Mouse (Mus musculus): Measurements from ENCODE around the gene Opcml. TPM values are rescaled to one million over a fixed set of nuclear protein-coding genes. Genes with fewer than 3 reads are reported as not detected.

The Opcml gene
- total and polyA plus RNA-seq, 2 experiments from 2014 or later = 71.2 to 128 TPM

GRCm38 (mm10) chr9:28402770-28403650, 612.4 kb downstream of the Opcml start:
- H3K4me3 ChIP-seq (ENCODE audit: low read depth, low read length) = peak overlapping the region; percentile 58
- 2% methylated on average over 53 of the region's 56 CpGs for WGBS
- ATAC-seq (ENCODE audit: low FRiP score) (peak; percentile 82), DNase-seq (ENCODE audit: low spot score) (peak; percentile 52)
- peak overlapping the region; percentile 47; the same call in 1 of the 2 replicates for H3K27ac ChIP-seq (ENCODE audit: low read depth, low read length)
- H3K9ac ChIP-seq (replicated peaks; ENCODE audit: low read length, poor library complexity, severe bottlenecking) = peak overlapping the region; percentile 61
- H3K4me1 ChIP-seq (ENCODE audit: insufficient read depth, low read length) = peaks cover 12% of the 10 kb centered on the region; the same call in 1 of the 2 replicates
- peak overlapping the region; percentile 97 for H3K4me2 ChIP-seq (ENCODE audit: low read depth, low read length, poor library complexity, severe bottlenecking)
- no peaks in the 10 kb centered on the region for H3K27me3 ChIP-seq (ENCODE audit: insufficient read depth, low read length)
- TF ChIP-seq CTCF (IDR thresholded peaks at IDR 0.05) = no peak
- no peaks in the 10 kb centered on the region for H3K36me3 ChIP-seq (ENCODE audit: insufficient read depth, low read length)
- H3K9me3 ChIP-seq (ENCODE audit: low read length) = no peaks in the 10 kb centered on the region

- DNase-seq (ENCODE audit: low spot score) (peak; percentile 78), ATAC-seq (ENCODE audit: low FRiP score) (peak; percentile 60; the same call in 1 of the 2 replicates)
- Histone ChIP-seq H3K36me3 (ENCODE audit: insufficient read depth, low read length) (no peaks in the 10 kb centered on the region), H3K27me3 (ENCODE audit: insufficient read depth, low read length) (no peaks in the 10 kb centered on the region), H3K4me3 (ENCODE audit: low read depth, low read length) (peak overlapping the region; percentile 58), H3K9me3 (ENCODE audit: low read length) (no peaks in the 10 kb centered on the region), H3K27ac (ENCODE audit: low read depth, low read length) (peak overlapping the region; percentile 62), H3K9ac (replicated peaks; ENCODE audit: low read length, poor library complexity, severe bottlenecking) (peak overlapping the region; percentile 50), H3K4me2 (ENCODE audit: low read depth, low read length, poor library complexity, severe bottlenecking) (peak overlapping the region; percentile 97), H3K4me1 (ENCODE audit: insufficient read depth, low read length) (peaks cover 12% of the 10 kb centered on the region; the same call in 1 of the 2 replicates)
- WGBS = 3% methylated on average over 30 of the region's 30 CpGs
- peak; percentile 79 for TF ChIP-seq CTCF (IDR thresholded peaks at IDR 0.05)
These were observed 613.4 kb downstream of the Opcml start for GRCm38 (mm10) chr9:28403831-28404562.

- H3K27me3 ChIP-seq (ENCODE audit: insufficient read depth, low read length) = no peaks in the 10 kb centered on the region
- peaks cover 12% of the 10 kb centered on the region; the same call in 1 of the 2 replicates for H3K4me1 ChIP-seq (ENCODE audit: insufficient read depth, low read length)
- H3K4me2 ChIP-seq (ENCODE audit: low read depth, low read length, poor library complexity, severe bottlenecking) = peak overlapping the region; percentile 97
- ATAC-seq (ENCODE audit: low FRiP score) (no peak), DNase-seq (ENCODE audit: low spot score) (no peak)
- TF ChIP-seq CTCF (IDR thresholded peaks at IDR 0.05) = no peak
- no peaks in the 10 kb centered on the region for H3K36me3 ChIP-seq (ENCODE audit: insufficient read depth, low read length)
- H3K9me3 ChIP-seq (ENCODE audit: low read length) = no peaks in the 10 kb centered on the region
- H3K4me3 ChIP-seq (ENCODE audit: low read depth, low read length) = peak overlapping the region; percentile 58
- peak overlapping the region; percentile 39 for H3K9ac ChIP-seq (replicated peaks; ENCODE audit: low read length, poor library complexity, severe bottlenecking)
- WGBS = 63% methylated on average over 8 of the region's 8 CpGs
- H3K27ac ChIP-seq (ENCODE audit: low read depth, low read length) = peak overlapping the region; percentile 51; the same call in 1 of the 2 replicates
These were observed 614.0 kb downstream of the Opcml start for GRCm38 (mm10) chr9:28404616-28405015.

- Histone ChIP-seq H3K4me3 (ENCODE audit: low read depth, low read length) (peak overlapping the region; percentile 58), H3K36me3 (ENCODE audit: insufficient read depth, low read length) (no peaks in the 10 kb centered on the region), H3K4me1 (ENCODE audit: insufficient read depth, low read length) (peaks cover 12% of the 10 kb centered on the region; the same call in 1 of the 2 replicates), H3K4me2 (ENCODE audit: low read depth, low read length, poor library complexity, severe bottlenecking) (peak overlapping the region; percentile 97; the same call in 1 of the 2 replicates), H3K27ac (ENCODE audit: low read depth, low read length) (no peak overlapping the region), H3K9ac (replicated peaks; ENCODE audit: low read length, poor library complexity, severe bottlenecking) (no peak overlapping the region), H3K27me3 (ENCODE audit: insufficient read depth, low read length) (no peaks in the 10 kb centered on the region), H3K9me3 (ENCODE audit: low read length) (no peaks in the 10 kb centered on the region)
- TF ChIP-seq CTCF (IDR thresholded peaks at IDR 0.05) = peak; percentile 93
- DNase-seq (ENCODE audit: low spot score) = peak; percentile 77
- ATAC-seq (ENCODE audit: low FRiP score) = no peak
- 0% methylated on average over 1 of the region's 1 CpGs for WGBS
These were observed 615.2 kb downstream of the Opcml start for GRCm38 (mm10) chr9:28405816-28406215.

- no peak for ATAC-seq (ENCODE audit: low FRiP score)
- no peak overlapping the region for H3K4me2 ChIP-seq (ENCODE audit: low read depth, low read length, poor library complexity, severe bottlenecking)
- no peak for TF ChIP-seq CTCF (IDR thresholded peaks at IDR 0.05)
These were observed 630.2 kb downstream of the Opcml start for GRCm38 (mm10) chr9:28420808-28421207.

More at GRCm38 (mm10) chr9:28420808-28421207, 630.2 kb downstream of the Opcml start:
- no peak overlapping the region for H3K27ac ChIP-seq (ENCODE audit: low read depth, low read length)
- WGBS = 91% methylated on average over 5 of the region's 5 CpGs
- no peaks in the 10 kb centered on the region; the same call in 1 of the 2 replicates for H3K4me1 ChIP-seq (ENCODE audit: insufficient read depth, low read length)
- H3K9me3 ChIP-seq (ENCODE audit: low read length) = no peaks in the 10 kb centered on the region
- no peak overlapping the region for H3K9ac ChIP-seq (replicated peaks; ENCODE audit: low read length, poor library complexity, severe bottlenecking)
- H3K36me3 ChIP-seq (ENCODE audit: insufficient read depth, low read length) = no peaks in the 10 kb centered on the region
- no peak for DNase-seq (ENCODE audit: low spot score)
- no peaks in the 10 kb centered on the region for H3K27me3 ChIP-seq (ENCODE audit: insufficient read depth, low read length)
- H3K4me3 ChIP-seq (ENCODE audit: low read depth, low read length) = no peak overlapping the region
